Mouse (Mus musculus) retina, adult 2 months (tissue): ENCODE results near the gene Sass6.
A peak's percentile ranks its signal among the peaks of the same experiment; 100 is the strongest.
"Not testable (repeated sequence)": the region's sequence is repeated elsewhere in the genome, so short reads cannot be mapped to it uniquely, and the experiment has no call there.

Experiments used
- DNase-seq: peaks from one replicate; pipeline ENCODE4 v3.0.0-alpha.2; 2012; ENCODE audit warnings: low read depth, low spot score

Gene Sass6

DNA sequence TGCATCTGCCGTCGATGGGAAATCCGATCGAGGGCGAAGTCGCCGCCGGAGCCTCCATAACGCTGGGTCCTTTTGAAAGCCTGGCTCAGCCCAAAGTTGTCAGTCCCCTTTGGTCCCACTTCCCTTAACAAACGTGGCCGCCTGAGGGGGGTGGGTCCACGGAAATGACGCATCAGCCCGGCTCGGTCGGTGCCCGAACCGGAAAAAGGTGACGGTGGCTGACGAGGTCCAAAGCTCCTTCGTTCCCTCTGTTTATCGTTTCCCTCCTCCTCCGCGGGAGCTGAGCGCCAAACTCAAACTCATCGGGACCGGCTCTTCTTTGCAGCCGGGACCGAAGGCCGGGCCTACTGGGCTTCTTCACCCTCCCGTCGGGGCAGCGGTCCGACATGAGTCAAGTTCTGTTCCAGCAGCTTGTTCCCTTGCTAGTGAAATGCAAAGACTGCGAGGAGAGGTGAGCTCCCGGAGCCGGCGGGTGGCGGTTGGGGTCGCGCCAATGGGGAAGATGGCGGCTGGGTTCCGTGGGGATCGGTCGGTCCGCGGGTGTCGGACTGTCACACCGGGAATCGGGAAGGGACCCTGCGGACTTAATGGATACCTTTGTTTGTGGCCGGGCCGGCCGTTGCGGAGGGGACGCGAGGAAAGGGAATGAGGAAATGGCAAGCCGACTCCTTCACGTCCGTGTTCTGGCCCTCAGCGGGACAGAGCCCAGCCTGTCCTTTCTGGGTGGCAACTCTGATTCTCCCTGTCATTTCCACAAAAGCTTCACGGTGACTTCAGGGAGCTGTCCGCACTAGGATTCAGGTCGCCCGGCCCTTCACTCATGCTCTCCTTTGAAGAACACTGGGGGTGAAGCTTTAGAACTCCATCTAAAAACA lies at the start of gene Sass6:
Gene Sass6 (plus strand): TSS at position 255 of the 875 bp plus-strand sequence.
- peak; percentile 97 for DNase-seq

GRCm38 (mm10) chr3:116547430-116547829 lies 47.4 kb upstream of the Sass6 start:
- no peak for DNase-seq

DNA sequence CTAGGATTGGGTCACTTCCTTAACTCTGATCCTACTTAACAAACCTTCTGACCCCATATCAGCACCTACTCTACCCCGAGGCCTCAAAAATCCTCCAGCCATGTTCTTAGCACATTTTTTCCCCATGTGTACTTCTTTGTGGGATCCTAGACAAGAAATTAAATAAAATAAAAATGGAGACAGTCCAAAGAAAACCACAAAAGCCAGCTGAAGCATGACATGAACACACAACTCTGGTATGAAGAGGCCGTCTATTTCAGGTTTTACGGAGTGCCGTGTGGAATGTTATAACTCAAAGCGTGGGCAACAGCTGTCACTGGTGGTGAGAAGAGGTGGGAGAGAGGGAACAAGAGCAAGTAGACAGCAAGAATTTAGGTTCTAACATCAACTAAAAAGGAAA lies 43.4 kb upstream of the Sass6 start:
- DNase-seq, result no peak

DNA sequence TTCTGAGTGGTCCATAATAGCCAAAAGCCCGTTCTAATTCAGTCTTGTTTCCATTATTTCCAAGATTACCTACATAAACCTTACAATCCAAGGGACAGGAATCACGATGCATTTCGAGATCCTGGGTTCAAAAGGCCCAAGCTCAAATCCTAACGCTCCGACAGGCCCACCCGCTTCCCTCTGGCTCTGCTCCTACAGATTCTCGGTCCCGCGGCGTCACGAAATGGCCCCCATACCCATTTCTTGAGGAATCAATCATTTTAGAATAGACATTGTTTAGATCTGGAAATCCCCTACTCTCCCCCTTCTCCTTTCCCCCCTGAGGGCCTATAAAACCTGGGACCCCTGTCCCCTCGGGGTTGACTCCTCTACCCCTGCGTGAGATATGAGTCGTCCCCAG lies 33.5 kb upstream of the Sass6 start:
- not testable (repeated sequence) for DNase-seq

DNA sequence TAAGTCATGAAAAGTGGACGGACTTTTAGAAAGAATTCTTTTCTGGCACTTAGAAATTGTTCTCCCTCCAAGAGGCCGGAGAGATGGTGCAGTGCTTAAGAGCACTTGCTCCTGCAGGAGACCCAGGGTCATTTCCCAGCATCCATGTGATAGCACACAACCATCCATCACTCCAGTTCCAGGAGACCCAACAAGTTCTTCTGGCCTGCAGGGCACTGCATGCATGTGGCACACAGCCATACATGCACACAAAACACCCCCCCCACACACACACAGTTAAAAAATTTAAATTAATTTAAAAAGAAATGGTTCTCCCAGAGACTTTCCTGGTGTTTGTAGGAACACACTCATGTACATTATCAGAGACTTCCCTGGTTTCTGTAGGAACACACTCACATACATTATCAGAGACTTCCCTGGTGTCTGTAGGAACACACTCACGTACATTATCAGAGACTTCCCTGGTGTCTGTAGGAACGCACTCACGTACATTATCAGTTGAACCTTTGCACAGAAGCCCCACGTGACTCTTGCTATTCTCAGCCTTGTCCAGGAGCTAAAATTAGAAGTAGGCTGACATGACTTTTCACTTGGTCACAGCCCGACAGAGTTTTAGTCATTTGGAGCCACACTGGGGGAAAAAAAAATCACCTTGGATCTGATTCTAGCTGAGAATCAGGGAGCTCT lies 32.2 kb upstream of the Sass6 start, which contains the start of gene Lrrc39:
Gene Lrrc39 (plus strand): TSS at position 566 of the 687 bp plus-strand sequence.
- no peak for DNase-seq

- DNase-seq, result no peak
Measured at GRCm38 (mm10) chr3:116563095-116563492, 31.7 kb upstream of the Sass6 start.

DNA sequence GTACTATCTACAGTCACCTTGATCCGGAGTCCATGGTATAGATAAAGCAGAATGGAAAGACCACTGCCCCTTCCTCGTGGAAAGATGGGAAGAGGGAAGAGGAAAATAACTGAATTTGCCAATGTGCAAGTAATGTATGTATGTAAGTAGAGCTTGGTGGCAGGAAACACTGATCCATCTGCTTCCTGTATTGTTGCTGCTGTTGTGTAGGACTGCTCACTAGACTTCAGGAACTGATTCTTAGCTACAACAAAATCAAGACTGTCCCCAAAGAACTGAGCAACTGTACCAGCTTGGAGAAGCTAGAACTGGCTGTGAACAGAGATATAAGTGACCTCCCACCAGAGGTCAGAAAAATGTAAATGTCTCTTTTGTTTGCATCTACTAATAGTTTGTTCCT lies 24.2 kb upstream of the Sass6 start:
- no peak for DNase-seq

GRCm38 (mm10) chr3:116577286-116577685 lies 17.5 kb upstream of the Sass6 start:
- no peak for DNase-seq

DNA sequence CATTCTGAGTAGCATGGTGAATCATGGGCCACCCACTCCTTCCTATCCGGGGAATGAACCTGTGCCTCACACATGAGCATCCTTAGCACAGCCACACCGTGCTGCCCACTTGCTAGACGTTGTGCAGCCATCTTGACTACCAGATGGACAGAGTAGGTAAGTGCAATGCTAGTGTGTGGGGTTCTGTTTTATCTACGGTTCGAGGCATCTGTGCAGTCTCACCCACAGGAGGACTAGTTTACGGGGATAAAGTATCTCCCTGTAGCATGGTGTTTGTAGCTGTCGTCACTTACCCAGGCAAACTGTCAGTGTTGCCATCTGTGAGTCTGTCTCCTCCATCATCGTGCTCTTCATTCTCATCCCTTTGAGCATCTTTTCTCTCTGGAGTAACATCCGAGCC lies 12.6 kb upstream of the Sass6 start:
- DNase-seq, result no peak

- DNase-seq, result no peak
Measured at GRCm38 (mm10) chr3:116594076-116594727, 580 bp upstream of the Sass6 start.

- DNase-seq, result no peak
Measured at GRCm38 (mm10) chr3:116595603-116595991, 815 bp downstream of the Sass6 start.

DNA sequence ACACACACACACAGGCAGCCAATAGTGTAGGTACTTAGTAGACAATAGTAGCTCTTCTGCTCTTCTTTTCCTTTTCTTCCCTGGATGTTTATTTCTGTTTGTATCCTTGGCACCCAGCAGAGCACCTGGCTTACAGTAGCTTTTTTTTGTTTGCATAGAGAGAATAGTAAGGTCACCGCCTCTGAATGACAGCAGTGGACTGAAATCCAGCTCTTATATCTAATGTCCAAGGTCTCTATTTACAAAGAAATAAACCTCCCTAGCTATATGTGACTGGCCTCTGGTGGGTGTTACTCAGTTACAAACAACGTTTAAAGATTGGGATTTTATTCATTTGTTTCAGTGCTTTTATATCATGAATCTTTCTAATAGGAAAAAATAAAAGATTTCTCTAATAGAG lies 4.9 kb downstream of the Sass6 start:
- DNase-seq, result no peak

- no peak for DNase-seq
Measured at GRCm38 (mm10) chr3:116601005-116601404, 6.2 kb downstream of the Sass6 start.

- DNase-seq, result no peak
Measured at GRCm38 (mm10) chr3:116601781-116602180, 7.0 kb downstream of the Sass6 start.

GRCm38 (mm10) chr3:116604570-116604969 lies 9.8 kb downstream of the Sass6 start:
- no peak for DNase-seq

DNA sequence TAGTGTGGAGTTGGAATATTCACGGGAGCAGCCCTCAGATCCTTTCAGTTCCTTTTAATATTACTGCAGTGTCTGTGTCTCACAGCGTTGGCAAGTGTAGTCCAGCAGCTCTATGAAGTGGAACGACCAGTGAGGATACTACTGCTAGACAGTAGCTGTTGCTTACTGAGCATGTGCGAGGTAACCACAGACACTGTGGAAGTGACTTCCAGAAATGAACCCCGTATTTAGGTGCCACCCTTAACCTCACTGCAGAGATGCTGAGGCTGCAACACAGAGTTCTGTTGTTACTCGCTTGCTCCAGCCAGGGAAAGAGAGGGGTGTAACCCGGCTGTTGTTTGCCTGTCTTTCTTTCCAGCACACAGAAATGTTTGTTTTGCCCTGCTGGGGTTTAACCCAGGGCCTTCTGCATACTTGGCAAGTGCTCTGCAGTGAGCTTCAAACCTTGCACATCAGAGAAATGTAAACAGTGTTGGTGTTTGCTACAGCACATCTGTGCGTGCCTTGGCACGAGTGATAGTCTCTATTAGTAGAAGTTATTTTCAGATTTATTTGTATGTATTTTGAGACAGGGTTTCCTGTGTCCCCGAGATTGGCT lies 19.6 kb downstream of the Sass6 start, which contains the start of gene Trmt13:
Gene Trmt13 (minus strand): TSS at position 293 of the 598 bp plus-strand sequence.
- no peak for DNase-seq

DNA sequence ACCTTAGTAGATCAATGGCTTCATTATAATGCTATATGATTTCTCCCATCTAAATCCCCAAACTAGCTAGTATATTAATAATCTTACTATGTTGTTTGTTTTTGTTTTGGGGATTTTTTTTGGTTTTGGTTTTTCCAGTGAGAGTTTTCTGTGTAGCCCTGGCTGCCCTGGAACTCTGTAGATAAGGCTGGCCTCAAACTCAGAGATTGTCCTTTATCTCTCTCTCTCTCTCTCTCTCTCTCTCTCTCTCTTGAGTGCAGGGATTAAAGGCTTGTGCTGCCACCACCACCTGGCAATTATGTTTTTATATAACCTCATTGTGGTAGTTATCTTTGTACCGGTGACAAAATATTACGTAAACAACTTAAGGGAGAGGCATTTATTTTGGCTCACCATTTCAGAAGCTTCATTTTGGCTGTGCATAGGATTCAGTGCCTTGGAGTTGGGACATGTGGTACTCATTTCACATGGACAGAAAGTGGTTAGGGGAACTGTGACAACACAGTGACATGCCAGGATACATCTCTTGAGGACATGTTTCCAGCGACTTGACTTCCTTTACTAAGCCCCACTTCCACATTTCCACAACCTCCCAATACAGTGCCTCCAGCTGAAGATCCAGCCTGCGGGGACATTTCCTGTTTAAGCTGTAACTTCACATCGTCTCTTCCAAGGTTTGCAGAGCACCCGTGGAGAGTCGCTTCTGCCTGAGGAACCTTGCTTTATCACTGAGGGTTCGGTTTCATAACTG lies 20.7 kb downstream of the Sass6 start:
- no peak for DNase-seq

- no peak for DNase-seq
Measured at GRCm38 (mm10) chr3:116618855-116619254, 24.1 kb downstream of the Sass6 start.

DNA sequence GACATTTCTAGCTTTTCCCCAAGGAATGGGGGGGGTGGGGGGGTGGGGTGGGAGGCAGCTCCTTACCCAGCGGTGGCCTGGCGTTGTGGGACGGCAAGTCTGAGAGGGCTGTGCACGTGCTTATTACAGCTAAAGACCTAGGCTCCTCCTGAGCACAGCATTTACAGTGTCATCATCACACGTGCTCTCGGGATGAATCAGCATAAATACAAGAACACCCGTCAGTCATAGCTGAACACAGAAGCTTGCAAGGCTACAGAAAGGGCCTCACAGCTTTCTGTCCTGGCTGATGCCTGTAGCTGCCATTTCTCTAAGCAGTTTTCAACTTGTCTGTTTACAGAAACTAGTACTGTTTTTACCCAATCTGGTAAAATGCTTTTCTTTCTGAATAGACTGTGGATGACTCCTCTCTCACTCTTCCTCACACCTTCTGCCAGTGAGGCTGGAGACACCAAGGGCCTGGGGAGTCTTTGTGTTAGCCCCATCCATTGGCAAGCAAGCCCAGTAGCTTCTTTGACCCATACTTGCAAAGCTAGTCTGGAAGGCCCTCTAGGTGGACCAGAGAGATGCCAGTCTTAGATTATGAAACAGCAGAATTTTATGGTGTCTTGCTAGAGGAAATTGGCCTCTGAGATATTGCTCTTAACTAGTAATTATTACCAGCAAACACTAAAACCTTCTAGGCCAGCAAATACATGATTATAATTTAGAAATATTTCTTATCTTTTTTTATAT lies 26.0 kb downstream of the Sass6 start:
- DNase-seq, result no peak

DNA sequence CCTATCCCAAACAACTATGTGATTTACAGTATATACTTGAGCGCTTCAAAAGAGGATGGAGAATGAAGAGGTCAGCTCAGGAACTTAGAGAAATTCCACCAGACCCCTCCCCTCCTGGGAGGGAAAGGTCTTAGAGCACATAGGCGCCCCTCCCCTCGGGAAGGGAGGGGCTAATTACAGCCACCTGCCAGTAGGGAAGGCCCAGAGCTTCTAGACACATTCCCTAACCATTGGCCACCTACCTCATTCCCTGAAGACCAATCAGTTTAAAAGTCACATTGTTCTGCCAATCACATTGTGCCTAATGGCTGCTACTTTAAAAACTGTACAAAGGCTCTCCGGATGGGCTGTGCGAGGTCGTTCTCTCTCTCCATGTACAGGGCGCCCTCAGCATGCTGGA lies 27.9 kb downstream of the Sass6 start:
- DNase-seq, result no peak
